In genomic region chr9:116118332-116118872, GRCm38 (mm10) we compare ENCODE assay signal across 20 mouse cellular contexts. TPM values are rescaled to one million over a fixed set of nuclear protein-coding genes. Genes with fewer than 3 reads are reported as not detected.
DNase-seq lines count a peak whose midpoint lies in the region; ATAC-seq and TF ChIP-seq lines count a peak whose summit lies in the region.
"Had no signal": no experiment of that assay in that cellular context is flagged by ENCODE, and none has a peak within 500 bp of the region (broad histone marks: within the 10 kb centered on the region; RNA-seq: fewer than 3 reads in every experiment).

No protein-coding gene starts in this region.

- H3K4me2 ChIP-seq in kidney, embryonic 16.5 days (replicated peaks; ENCODE audit: low read depth, low read length), result no peak overlapping the region
- H3K4me2 ChIP-seq in lung, embryonic 15.5 days, result no peak overlapping the region
- H3K4me2 ChIP-seq in forebrain, embryonic 14.5 days (ENCODE audit: low read length), result no peak overlapping the region
- H3K4me2 ChIP-seq: embryonic facial prominence, embryonic 15.5 days; heart, embryonic 13.5 days; hindbrain, embryonic 15.5 days had no signal

- TF ChIP-seq POLR2A in brain, embryonic 14.5 days (IDR thresholded peaks at IDR 0.05; ENCODE audit: borderline replicate concordance, extremely low read depth, insufficient read depth, insufficient read length, poor library complexity, severe bottlenecking), result no peak

- H3K27ac ChIP-seq in kidney, embryonic 16.5 days (ENCODE audit: low read length), result peak overlapping the region; percentile 53; the same call in 1 of the 2 replicates
- peak overlapping the region; percentile 82 for H3K27ac ChIP-seq in lung, embryonic 15.5 days
- no peak overlapping the region for H3K27ac ChIP-seq in forebrain, embryonic 14.5 days (ENCODE audit: low read depth, low read length)
- H3K27ac ChIP-seq: embryonic facial prominence, embryonic 15.5 days; heart, embryonic 13.5 days; hindbrain, embryonic 15.5 days had no signal

- H3K9me3 ChIP-seq in kidney, embryonic 16.5 days (ENCODE audit: low read length), result no peaks in the 10 kb centered on the region
- H3K9me3 ChIP-seq in lung, embryonic 15.5 days, result no peaks in the 10 kb centered on the region
- H3K9me3 ChIP-seq in forebrain, embryonic 14.5 days (replicated peaks; ENCODE audit: control insufficient read depth, low read length), result no peaks in the 10 kb centered on the region
- H3K9me3 ChIP-seq: embryonic facial prominence, embryonic 15.5 days; heart, embryonic 13.5 days; hindbrain, embryonic 15.5 days had no signal

- H3K4me1 ChIP-seq in kidney, embryonic 16.5 days (ENCODE audit: insufficient read depth, low read length), result peaks cover 27% of the 10 kb centered on the region
- peaks cover 46% of the 10 kb centered on the region for H3K4me1 ChIP-seq in lung, embryonic 15.5 days
- H3K4me1 ChIP-seq in forebrain, embryonic 14.5 days (ENCODE audit: control insufficient read depth, insufficient read depth, low read length), result peaks cover 7% of the 10 kb centered on the region
- H3K4me1 ChIP-seq: hindbrain, embryonic 15.5 days had no signal

- H3K4me3 ChIP-seq in kidney, embryonic 16.5 days (ENCODE audit: low read length), result no peak overlapping the region
- no peak overlapping the region for H3K4me3 ChIP-seq in lung, embryonic 15.5 days
- no peak overlapping the region for H3K4me3 ChIP-seq in forebrain, embryonic 14.5 days (ENCODE audit: low read depth, low read length)
- H3K4me3 ChIP-seq: embryonic facial prominence, embryonic 15.5 days; erythroblast, embryonic 14.5 days; heart, embryonic 13.5 days; hindbrain, embryonic 15.5 days had no signal

- no peak for TF ChIP-seq CTCF in brain, embryonic 14.5 days (IDR thresholded peaks at IDR 0.05; ENCODE audit: borderline replicate concordance, extremely low read depth, insufficient read depth, insufficient read length)

- no peak overlapping the region for H3K9ac ChIP-seq in kidney, embryonic 16.5 days (replicated peaks; ENCODE audit: low read length)
- H3K9ac ChIP-seq in lung, embryonic 15.5 days, result no peak overlapping the region
- H3K9ac ChIP-seq in forebrain, embryonic 14.5 days (ENCODE audit: low read length), result no peak overlapping the region
- H3K9ac ChIP-seq: embryonic facial prominence, embryonic 15.5 days; heart, embryonic 13.5 days; hindbrain, embryonic 15.5 days had no signal

- H3K27me3 ChIP-seq in kidney, embryonic 16.5 days (ENCODE audit: insufficient read depth, low read length), result no peaks in the 10 kb centered on the region
- no peaks in the 10 kb centered on the region for H3K27me3 ChIP-seq in lung, embryonic 15.5 days
- no peaks in the 10 kb centered on the region for H3K27me3 ChIP-seq in forebrain, embryonic 14.5 days (replicated peaks; ENCODE audit: control insufficient read depth, insufficient read depth, low read length)
- H3K27me3 ChIP-seq: embryonic facial prominence, embryonic 15.5 days; heart, embryonic 13.5 days; hindbrain, embryonic 15.5 days had no signal

- no peak for ATAC-seq in kidney, embryonic 16.5 days (ENCODE audit: low FRiP score, low TSS enrichment)
- ATAC-seq in lung, embryonic 15.5 days (ENCODE audit: borderline replicate concordance, extremely low read depth, low FRiP score, low TSS enrichment), result no peak
- peak; percentile 75; the same call in 1 of the 2 replicates for ATAC-seq in forebrain, embryonic 14.5 days

- DNase-seq in kidney, postnatal 36 days, result no peak
- no peak for DNase-seq in lung, postnatal 36 days
- peak; percentile 76 for DNase-seq in brain, embryonic 14.5 days (ENCODE audit: low read depth)
- peak; percentile 60 for DNase-seq in forebrain, embryonic 14.5 days (ENCODE audit: low spot score)
- no peak for DNase-seq in left cerebral cortex, postnatal 4 days
- DNase-seq: adrenal gland, adult 8-10 months; adrenal gland, postnatal 36 days; cerebellum, adult 11 months; cerebellum, adult 8-10 months; cerebellum, postnatal 14 days; embryo, embryonic 11 days; gastrocnemius, postnatal 36 days; heart, adult 11 months; heart, postnatal 36 days had no signal

- peaks cover 12% of the 10 kb centered on the region for H3K36me3 ChIP-seq in kidney, embryonic 16.5 days (ENCODE audit: insufficient read depth, low read length)
- peaks cover 54% of the 10 kb centered on the region for H3K36me3 ChIP-seq in lung, embryonic 15.5 days
- H3K36me3 ChIP-seq in forebrain, embryonic 14.5 days (ENCODE audit: control insufficient read depth, insufficient read depth, low read length), result no peaks in the 10 kb centered on the region
- H3K36me3 ChIP-seq: hindbrain, embryonic 15.5 days had no signal

- intact Hi-C loops in left cerebral cortex, postnatal 4 days (cut with DNase I), result no loop called here

- WGBS in kidney, embryonic 16.5 days, result 78% methylated on average over 8 of the region's 8 CpGs
- WGBS in lung, embryonic 15.5 days, result 66% methylated on average over 8 of the region's 8 CpGs
- 16% methylated on average over 8 of the region's 8 CpGs for WGBS in forebrain, embryonic 14.5 days

RNA-seq across cellular contexts. Expression of gene Tgfbr2, which starts 56.8 kb away (rescaled TPM):
- polyA plus RNA-seq in kidney, embryonic 16.5 days (2015; fragmentation: Nextera tagmentation; extraction: Ambion mirVana), result 33.8 and 35.9 TPM in 2 replicates
- polyA plus RNA-seq in lung, embryonic 15.5 days (2015; fragmentation: Nextera tagmentation; extraction: Ambion mirVana), result 51.4 and 53.1 TPM in 2 replicates
- polyA plus RNA-seq in brain, embryonic 14.5 days (2012; rRNA removed), result 9.1 and 13.6 TPM in 2 replicates
- polyA plus RNA-seq in forebrain, embryonic 14.5 days (2014; fragmentation: Nextera tagmentation; extraction: Ambion mirVana), result 5.5 and 7.7 TPM in 2 replicates
- 10 to 100 TPM; 11.5 to 12.0 TPM for total RNA-seq in left cerebral cortex, postnatal 4 days (2021)

Comparison
In these comparisons a context has a peak if more than half of its experiments do, and no peak if none do; other contexts are left out.
1. DNase-seq: peak in brain, embryonic 14.5 days (single experiment) and forebrain, embryonic 14.5 days (single experiment); none in kidney, postnatal 36 days (0 of 2), lung, postnatal 36 days (single experiment) and left cerebral cortex, postnatal 4 days (single experiment).